Mouse (Mus musculus): Measurements from ENCODE around the gene Enpp3.

DNA sequence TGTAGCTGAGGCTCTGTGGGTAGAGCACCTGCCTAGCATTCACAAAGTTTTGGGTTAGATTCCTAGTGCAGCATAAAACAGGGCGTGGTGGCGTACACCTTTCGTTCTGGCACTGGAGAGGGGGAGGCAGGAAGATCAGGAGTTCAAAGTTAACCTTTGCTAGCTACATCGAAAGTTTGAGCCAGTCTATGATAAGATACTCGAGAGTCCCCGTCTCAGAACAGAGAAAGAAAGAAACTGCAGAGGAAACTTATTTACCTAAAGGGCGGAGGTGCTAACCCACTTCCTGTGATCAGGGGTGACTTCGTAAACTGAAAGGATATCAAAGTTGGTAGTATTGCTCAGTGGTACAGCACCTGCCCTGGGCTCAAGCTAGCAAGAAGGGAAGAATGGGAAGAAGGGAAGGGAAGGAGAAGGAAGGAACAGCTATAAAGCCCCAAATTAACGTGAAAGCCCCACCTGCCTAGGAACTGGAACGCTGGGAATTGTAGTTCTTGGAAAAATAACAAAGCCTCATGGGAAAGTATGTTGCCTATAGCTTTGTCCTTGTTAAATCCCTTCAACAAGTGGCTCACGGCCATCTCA, 88.3 kb downstream of the Enpp3 start:
- peak; percentile 91 for TF ChIP-seq HCFC1 (IDR thresholded peaks at IDR 0.05; ENCODE audit: borderline replicate concordance, insufficient read depth, low read length)
- TF ChIP-seq ZC3H11A (IDR thresholded peaks at IDR 0.05; ENCODE audit: borderline replicate concordance, low read depth, low read length), result no peak
- TF ChIP-seq MAFK (IDR thresholded peaks at IDR 0.05; ENCODE audit: insufficient read depth, low read depth, low read length), result no peak

All from ES-E14 (cell line).